Mouse (Mus musculus) cortical plate, adult 2 months (tissue): ENCODE results near the gene Ager. TPM values are rescaled to one million over a fixed set of nuclear protein-coding genes. Genes with fewer than 3 reads are reported as not detected.

ENCODE experiments used
- H3K27ac ChIP-seq: fragments of 200-500 bp; 2 replicates; pipeline ENCODE4 v1.5.1; 2012; ENCODE audit warnings: low read length, control low read depth, inconsistent platforms; ENCODE audit not compliant: insufficient read depth
- H3K4me1 ChIP-seq: fragments of 200-500 bp; 2 replicates; pipeline ENCODE4 v1.6.1; 2011; ENCODE audit warnings: low read length; ENCODE audit not compliant: control insufficient read depth, insufficient read depth
- H3K4me3 ChIP-seq: fragments of 200-500 bp; 2 replicates; pipeline ENCODE4 v1.5.1; 2011; ENCODE audit warnings: mild to moderate bottlenecking, low read length, control low read depth; ENCODE audit not compliant: insufficient read depth
- CTCF ChIP-seq: fragments of 200-500 bp; IDR thresholded peaks from 2 replicates; pipeline ENCODE4 v1.5.1; 2011; ENCODE audit warnings: mild to moderate bottlenecking, control low read depth, low read length; ENCODE audit not compliant: insufficient read depth; ENCODE audit errors: extremely low read depth
- POLR2A ChIP-seq: fragments of 200-500 bp; IDR thresholded peaks from 2 replicates; pipeline ENCODE4 v1.6.1; 2011; ENCODE audit warnings: mild to moderate bottlenecking, low read length, control low read depth; ENCODE audit not compliant: insufficient read depth; ENCODE audit errors: extremely low read depth
- polyA plus RNA-seq: library from polyadenylated mRNA; depleted of rRNA; stranded (reverse); fragments of >200 nt; gene quantifications from 2 replicates; pipeline ENCODE4 v1.2.3, GENCODE M21; 2012

Gene Ager
- polyA plus RNA-seq, 1 experiment, result 1.6 TPM

DNA sequence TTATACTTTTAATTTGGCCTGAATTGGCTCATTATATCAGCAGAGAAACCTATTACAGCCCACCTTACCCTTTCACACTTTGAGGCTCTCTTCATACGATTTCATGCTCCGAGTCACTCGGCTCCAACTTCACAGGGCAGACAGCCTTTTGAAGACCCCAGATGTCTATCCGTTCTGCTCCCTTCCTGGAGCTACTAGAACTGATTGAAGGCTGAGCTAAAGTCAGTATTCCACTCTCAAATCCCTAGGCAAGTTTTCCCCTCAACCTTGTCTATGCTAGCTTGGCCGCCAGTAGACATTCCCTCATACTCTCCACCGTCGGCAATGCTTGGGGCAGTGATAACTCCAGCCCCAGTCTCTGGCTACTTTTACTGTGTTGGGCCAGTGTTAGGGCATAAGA lies 8.5 kb upstream of the Ager start:
- no peak for TF ChIP-seq CTCF
- TF ChIP-seq POLR2A, result no peak
- Histone ChIP-seq H3K4me1 (peaks cover 5% of the 10 kb centered on the region), H3K4me3 (no peak overlapping the region), H3K27ac (no peak overlapping the region)

DNA sequence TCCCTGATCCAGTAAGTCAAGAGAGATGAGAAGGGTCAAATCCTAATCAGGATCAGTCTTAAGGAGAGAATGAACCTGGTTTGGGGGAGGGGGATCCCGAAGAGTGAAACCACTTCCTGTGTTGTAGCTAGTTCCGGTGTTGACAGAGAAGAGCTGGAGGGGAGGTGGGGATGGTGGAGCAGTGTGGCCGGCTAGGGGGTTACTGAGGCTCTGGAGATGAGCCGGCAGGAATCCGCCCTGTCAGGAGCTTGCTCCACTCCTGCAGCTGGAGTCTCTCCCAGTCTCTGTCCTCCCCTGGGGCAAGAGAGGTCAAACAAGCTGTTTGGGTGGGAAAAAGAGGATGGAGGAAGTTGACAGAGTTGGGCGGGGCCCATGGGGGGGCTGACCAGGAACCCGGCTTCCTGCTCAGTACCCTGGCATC lies 8.0 kb upstream of the Ager start, which contains the start of gene Gpsm3:
Gpsm3 (plus strand) TSS at position 126 of the 421 bp plus-strand sequence.
- Histone ChIP-seq H3K4me3 (no peak within 1 kb of the TSS), H3K27ac (peak within 1 kb of the TSS; percentile 53; the same call in 1 of the 2 replicates), H3K4me1 (peaks cover 5% of the 10 kb centered on the region)
- TF ChIP-seq CTCF, result no peak
- no peak for TF ChIP-seq POLR2A

GRCm38 (mm10) chr17:34590154-34590987 lies 7.3 kb upstream of the Ager start:
- TF ChIP-seq POLR2A, result no peak
- TF ChIP-seq CTCF, result no peak
- H3K4me3 ChIP-seq, result no peak overlapping the region
- H3K4me1 ChIP-seq, result peaks cover 5% of the 10 kb centered on the region
- H3K27ac ChIP-seq, result peak overlapping the region; percentile 53; the same call in 1 of the 2 replicates

DNA sequence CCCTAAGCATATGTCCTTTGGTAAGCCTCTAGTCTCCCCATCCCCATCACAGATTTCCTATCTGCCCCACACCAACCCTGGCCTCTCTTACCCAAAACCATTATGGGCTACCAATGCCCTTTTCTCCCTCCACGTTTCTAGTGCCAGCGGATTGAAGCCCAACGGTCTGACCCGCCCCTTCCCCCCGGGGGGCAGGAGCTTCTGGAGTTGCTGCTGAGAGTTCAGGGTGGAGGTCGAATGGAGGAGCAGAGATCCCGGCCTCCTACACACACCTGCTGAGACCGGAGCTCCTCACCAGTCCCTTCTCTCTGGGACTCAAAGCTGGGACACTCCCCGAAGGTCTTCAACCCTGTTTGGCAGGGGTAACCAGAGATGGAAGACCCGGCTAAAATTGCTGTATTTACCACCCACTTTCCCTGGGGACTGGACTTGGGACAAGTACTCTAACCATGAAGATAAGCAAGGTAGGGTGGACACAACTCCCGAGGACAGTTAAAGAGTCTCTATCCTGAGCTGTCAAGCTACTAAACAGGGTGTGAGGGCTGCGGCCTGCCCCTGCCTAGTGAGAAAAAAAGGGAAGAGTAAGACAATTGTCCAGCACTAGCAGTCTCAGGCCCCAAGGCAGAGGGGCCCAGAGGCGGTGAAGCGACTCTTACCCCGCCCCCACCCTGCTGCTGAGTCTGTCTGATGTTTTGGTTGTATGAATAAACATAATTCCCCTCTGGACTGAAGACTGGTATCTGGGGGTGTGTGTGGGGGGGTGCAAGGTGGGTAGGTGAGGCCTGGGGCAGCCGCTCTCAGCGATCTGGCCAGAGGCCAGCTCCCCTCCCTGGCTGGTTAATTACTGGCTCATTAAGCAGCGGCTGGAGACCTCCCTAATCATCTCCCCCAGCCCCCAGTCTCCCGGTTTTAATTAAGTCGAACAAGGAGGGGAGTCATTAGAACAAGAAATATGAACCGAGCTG lies 6.4 kb upstream of the Ager start, which contains the start of gene Pbx2:
Pbx2 (plus strand) TSS at position 238 of the 965 bp plus-strand sequence.
- H3K4me1 ChIP-seq, result peaks cover 5% of the 10 kb centered on the region
- peak within 1 kb of the TSS; percentile 98 for H3K27ac ChIP-seq
- TF ChIP-seq CTCF, result no peak
- H3K4me3 ChIP-seq, result peak within 1 kb of the TSS; percentile 58

GRCm38 (mm10) chr17:34591994-34592375 lies 5.7 kb upstream of the Ager start:
- Histone ChIP-seq H3K4me1 (peaks cover 2% of the 10 kb centered on the region), H3K27ac (peak overlapping the region; percentile 98), H3K4me3 (peak overlapping the region; percentile 58)
- TF ChIP-seq CTCF, result no peak
- TF ChIP-seq POLR2A, result peak; percentile 73; the same call in 1 of the 2 replicates

DNA sequence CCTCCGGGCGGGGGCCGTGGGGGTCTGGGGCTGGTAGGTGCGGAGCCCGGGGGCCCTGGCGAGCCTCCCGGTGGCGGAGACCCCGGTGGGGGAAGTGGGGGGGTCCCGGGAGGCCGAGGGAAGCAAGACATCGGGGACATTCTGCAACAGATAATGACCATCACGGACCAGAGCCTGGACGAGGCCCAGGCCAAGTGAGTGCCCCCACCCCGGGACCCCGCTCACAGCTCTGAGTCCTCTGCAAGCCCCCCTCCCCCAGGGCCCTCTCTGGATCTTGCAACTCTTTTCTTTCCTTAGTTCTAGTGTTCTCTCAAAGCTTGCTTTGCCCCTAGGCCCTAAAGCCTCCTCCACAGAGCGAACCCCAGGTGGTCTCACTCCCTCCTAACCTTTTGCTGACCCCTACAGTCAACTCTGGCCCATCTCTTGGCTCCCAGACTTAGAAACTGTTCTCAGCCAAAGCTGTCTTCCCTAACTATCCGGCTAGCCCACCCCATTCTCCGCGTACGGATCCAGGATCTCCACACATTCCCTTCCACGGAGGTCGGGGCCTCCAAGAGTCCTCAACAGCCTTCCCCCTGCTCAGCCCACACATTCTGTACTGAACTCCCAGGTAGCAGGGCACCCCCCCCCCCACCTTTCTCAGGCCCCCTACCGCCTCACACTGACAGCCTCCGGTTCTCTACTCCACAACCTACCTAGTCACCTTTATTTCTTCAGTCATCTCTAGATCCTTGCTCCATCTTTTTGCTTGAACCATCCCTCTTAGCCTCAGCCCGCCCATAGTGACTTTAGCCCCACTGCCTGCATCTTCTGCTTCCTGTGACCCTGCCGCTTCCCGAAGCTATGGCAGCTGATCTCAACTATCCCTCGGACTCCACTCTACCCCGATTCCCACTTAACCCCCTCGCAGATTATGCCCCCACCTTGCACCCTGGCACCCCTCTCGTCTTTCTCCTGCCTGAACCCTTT lies 4.8 kb upstream of the Ager start:
- Histone ChIP-seq H3K4me1 (peaks cover 2% of the 10 kb centered on the region), H3K4me3 (peak overlapping the region; percentile 58), H3K27ac (0 out of 2 replicates have a peak overlapping the region, but pooled peaks have one; percentile 6)
- no peak for TF ChIP-seq CTCF
- 0 out of 2 replicates have a peak, but pooled peaks have one; percentile 23 for TF ChIP-seq POLR2A

GRCm38 (mm10) chr17:34593752-34594525 lies 3.7 kb upstream of the Ager start:
- Histone ChIP-seq H3K4me1 (no peaks in the 10 kb centered on the region; the same call in 1 of the 2 replicates), H3K27ac (no peak overlapping the region), H3K4me3 (peak overlapping the region; percentile 58)
- TF ChIP-seq CTCF (no peak), POLR2A (no peak)

- no peak overlapping the region for H3K27ac ChIP-seq
- H3K4me3 ChIP-seq, result no peak overlapping the region
- TF ChIP-seq POLR2A, result no peak
- TF ChIP-seq CTCF, result no peak
- H3K4me1 ChIP-seq, result no peaks in the 10 kb centered on the region; the same call in 1 of the 2 replicates
These were observed 1.6 kb upstream of the Ager start for GRCm38 (mm10) chr17:34596098-34596497.
